Mouse (Mus musculus) lung, postnatal 4 days (tissue): Measurements from ENCODE around the gene Ttc28.

ENCODE experiments used
- DNase-seq, 2 experiments: peaks; one replicate each; pipeline ENCODE4 v3.0.0; 2021

Ttc28 gene

DNA sequence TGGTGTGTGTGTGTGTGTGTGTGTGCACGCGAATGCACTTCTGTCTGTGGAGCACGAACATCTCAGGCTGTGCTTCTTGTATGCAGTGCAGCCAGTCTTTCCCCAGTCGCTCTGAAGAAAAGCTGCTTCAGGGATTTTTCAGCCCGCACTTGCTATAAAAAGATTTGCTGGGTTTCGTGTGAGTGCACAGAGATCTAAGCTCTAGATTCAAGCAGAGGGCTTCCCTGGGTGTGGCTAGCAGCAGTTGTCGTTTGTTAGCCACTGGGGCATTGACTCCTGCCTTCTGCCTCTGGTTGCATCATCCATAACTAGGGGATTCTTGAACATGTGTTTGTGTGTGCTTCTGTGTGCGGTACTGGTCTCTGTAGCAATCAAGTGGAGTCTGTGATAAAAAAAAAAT, 175.9 kb downstream of the Ttc28 start:
- DNase-seq, result no peak

GRCm38 (mm10) chr5:111057084-111057483, 177.5 kb downstream of the Ttc28 start:
- DNase-seq, result peak; percentile 50 to 78

DNA sequence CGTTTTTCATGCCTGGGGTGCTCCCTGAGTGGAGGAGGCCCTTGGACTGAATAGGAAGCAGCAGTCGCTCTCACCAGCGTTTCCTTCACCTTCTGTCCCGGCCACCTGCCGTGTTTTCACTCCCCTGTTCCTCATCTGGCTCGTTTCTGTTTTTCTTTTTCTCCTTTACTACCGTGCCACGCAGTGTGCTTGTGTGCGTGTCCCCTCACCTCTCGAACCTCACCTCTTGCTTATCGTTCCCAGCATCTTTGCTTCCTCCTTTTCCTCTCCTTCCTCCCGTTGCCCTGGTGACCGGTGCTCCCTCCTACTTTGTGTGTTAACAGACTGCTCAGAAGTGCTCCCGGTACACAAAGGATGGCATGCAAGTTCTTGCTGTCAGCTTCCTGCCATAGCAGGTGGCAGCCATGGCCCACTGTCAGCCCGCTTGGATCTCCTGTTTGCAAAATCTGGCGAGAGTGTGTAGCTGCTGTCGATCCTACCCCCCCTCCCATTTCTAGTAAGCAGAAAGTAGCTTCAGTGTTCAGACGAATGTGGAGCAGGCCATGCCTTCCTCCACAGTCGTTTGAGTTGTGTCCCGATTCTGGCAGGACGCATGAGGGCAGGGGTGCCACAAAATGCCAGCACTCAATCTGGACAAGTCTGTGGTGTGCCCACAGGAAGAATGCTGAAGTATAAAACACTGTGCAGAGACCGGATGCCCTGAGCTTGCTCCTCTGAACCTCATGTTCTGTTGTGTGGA, 179.0 kb downstream of the Ttc28 start:
- DNase-seq, result no peak

DNA sequence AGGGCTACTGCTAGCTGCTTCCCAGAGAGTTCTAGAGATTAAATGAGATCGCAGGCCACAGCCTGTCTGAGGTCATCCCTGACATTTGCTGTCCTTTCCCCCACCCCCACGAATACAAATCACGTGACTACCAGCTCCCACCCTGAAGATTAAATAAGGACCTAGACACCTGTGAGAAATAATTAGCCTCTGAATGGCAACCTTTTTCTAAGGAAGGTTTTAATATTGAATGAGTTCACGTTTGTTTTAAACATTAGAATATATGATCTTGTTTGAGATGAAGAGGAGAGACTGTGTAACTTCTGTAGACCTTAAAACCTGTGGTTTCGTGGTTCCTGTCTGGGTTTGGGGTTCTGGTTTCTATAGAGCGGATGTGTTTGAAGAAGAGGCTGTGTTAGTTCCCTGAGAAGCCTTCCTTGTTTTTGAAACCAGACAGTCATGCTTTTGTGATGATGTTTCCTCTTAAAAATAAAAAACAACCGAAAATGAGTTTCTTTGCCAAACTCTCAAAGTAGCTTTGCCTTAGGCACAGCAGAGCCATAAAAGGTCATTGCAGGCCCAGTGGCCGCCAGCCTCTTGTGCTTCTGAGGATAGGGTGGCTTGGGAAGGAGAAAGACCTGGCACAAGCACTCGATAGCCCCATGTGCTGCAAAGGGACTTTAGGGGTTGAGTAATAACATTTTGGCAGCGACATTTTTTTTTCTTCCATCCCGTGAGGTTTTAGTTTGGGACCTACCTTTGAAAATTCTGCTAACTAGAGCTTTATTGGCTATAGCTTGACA, 179.7 kb downstream of the Ttc28 start:
- DNase-seq, result no peak

- DNase-seq, result no peak
Measured at GRCm38 (mm10) chr5:111060246-111060745, 180.7 kb downstream of the Ttc28 start.

DNA sequence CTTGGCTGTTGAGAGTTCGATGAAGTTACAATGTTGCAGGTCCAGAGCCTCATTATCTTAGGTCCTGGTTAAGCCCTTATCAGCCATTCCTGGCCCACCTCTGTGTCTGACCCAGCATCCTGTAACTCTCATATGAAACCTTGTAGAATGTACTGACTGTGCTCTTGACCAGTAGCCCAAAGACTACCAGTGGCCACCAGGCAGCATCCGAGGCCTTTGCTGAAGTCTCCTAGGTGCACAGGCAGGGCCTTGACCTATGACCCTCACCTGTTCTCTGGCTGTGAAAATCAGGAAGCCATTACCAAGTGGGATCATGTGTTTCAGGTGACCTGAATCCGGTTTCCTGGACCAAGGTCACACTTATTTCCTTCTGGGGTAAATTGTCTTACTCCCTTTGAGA, 183.6 kb downstream of the Ttc28 start:
- no peak for DNase-seq

DNA sequence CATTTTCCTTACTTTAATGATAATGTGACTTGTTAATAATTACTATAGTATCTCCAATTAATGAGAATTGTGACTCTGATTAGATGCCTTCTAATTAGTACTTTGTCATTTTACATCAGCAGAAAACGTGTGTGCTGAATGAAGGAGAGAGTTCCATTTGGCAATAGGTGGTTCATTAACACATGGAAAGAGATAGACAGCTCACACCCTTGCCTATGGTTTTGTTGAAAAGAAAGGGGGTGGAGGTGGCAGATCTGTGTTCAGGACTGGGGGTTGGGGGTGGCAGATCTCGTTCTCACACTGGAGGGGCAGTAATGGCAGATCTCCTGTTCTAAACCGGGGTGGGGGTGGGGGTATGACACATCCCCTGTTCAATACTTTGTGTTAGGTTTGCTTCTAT, 184.4 kb downstream of the Ttc28 start:
- DNase-seq, result no peak

DNA sequence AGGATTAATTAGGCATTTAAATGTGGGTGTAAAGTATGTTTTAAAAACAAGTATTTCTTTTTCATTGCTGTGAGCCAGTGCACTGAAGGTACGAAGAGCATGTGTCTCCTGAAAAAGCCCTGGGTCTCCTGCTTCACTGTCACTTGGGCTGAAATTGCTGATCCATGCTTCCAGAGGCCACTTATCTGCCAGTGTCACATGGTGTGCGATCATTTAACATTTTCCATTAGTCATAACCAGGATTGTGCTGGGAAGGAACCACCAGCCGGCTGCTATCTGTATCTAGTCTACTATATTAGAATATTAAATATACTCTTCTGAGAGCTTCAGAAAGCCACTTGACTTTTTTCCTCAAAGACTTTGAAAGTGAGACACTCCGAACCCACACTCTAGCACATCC, 186.2 kb downstream of the Ttc28 start:
- DNase-seq, result no peak

DNA sequence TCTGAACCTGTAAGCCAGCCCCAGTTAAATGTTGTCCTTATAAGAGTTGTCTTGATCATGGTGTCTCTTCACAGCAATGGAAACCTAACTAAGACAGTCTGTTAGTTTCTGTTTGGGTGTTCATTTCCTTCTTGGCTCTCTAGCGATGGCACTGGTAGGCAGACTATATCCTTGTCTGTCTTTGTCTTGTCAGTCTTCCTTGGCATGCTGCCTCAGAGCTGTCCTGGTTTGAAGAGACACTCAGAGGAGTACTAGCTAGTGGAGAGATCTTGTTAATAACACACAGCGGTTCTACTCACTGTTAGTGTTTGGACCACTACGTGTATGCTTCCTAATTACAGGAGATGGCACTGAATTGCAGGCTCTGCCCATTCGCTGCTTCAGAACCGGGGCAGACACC, 189.9 kb downstream of the Ttc28 start:
- peak in 1 of 2 experiments; percentile 26 for DNase-seq

- DNase-seq, result no peak
Measured at GRCm38 (mm10) chr5:111069931-111070330, 190.3 kb downstream of the Ttc28 start.

DNA sequence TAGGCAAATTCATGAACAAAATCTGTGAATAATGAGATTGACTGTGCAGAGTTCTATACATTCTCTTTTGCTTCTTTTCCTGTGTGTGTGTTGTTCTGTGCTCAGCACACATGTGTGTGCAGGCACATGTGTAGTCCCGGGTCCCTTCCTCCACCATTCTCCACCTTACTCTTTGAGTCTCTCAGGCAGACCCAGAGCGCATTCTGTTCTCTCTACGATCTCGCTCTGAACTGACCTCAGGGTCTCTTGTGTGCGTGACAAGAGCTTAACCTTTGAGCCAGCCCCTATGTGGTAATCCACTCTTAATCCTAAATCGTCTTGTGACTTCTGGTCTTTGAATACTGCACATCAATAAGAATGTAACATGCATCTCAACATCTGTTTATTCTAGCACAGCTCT, 190.8 kb downstream of the Ttc28 start:
- DNase-seq, result no peak

GRCm38 (mm10) chr5:111073316-111073736, 193.7 kb downstream of the Ttc28 start:
- DNase-seq, result no peak

DNA sequence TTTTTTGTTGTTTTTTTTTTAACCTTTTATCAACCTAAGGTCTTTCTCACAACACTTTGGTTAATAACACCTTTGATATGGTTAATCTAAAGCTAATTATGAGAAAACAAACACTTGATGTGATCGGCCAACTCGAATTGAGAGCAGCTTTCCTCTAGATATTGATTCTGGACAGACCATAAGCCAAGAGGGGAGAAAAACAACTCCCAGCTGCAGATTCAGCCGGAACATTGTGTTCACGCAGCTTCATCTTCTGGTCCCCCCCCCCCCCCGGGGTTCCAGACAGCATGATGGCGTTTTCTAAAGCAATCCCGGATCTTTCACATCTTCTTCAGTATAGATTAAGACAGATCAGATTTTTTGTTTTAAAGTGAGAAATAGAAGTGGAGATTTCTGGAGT, 194.4 kb downstream of the Ttc28 start:
- no peak for DNase-seq

DNA sequence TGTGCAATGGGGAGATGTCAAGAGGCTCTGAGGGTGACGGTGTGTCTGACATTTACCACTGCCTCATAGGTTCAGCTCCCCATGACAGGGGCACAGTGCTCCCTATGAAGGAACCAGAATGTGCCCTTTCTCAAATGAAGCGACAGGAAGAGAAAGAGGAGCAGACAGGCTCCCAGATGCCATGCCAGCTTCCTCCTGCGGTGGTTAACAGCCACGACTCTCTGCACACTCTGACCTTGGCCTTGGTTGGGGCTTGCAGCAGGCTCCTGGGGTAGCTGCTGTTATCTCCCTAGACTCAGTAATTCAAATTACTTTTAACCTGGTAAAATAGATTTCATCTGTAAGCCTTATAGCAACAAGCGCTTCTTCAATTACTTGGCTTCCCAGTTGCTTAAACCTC, 196.2 kb downstream of the Ttc28 start:
- no peak for DNase-seq

GRCm38 (mm10) chr5:111077261-111077660, 197.7 kb downstream of the Ttc28 start:
- no peak for DNase-seq

DNA sequence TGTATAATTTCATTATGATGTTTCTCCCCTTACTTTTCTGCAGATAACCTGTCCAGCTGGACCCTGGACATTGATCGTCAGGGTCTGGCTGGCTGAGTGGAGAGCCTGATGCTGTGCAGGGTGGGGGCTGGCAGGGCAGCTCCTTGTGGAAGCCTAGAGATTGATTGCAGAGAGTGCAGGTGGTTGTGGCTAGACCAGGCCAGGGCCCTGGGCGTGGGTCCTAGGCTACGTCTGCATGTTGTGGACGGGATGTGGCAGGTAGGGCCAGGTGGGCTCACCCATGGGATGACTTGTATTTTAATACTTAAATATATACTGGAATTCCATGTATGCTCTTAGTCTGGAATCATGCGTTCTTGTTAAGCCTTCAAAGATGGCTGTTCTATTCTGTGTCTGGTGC, 201.0 kb downstream of the Ttc28 start:
- no peak for DNase-seq

GRCm38 (mm10) chr5:111085849-111086248, 206.2 kb downstream of the Ttc28 start:
- no peak for DNase-seq

- no peak for DNase-seq
Measured at GRCm38 (mm10) chr5:111096750-111097149, 217.1 kb downstream of the Ttc28 start.

- no peak for DNase-seq
Measured at GRCm38 (mm10) chr5:111097233-111098160, 217.9 kb downstream of the Ttc28 start.

DNA sequence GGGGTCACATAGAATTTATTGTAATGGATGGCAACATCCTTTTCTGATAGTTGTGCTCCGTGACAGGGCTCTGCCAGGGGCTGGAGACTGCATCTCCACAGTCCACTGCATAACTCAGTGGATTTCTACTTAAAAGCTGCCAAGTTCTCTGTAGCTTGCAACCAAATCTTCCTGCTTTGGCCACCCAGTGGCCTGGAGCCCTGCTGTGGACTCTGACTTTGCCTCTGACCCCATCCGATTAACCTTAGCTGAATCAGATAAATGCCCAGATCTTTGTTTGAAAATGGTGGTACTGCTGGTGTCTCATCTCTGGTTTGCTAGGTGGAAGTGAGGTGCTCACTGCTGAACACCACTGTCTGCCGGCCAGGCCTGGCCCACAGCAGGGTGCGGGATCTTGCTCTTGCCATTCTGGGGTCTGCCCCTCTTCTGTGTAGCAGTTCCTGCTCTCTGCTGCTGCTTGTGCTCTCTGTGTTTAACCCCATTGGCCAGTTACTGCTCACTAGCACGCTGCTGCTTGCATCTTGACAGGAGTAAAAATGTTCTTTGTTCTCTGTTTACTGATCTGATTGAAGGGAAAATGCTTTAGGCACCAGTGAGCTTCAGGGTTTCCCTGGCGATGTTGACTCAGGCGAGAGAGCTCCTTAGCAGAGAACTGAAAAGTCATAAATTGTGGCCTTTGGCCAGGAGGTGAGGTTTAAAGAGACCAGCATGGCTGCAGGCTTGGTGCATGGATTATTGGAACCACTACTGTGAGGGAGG, 219.1 kb downstream of the Ttc28 start:
- no peak for DNase-seq

- DNase-seq, result no peak
Measured at GRCm38 (mm10) chr5:111100585-111100984, 221.0 kb downstream of the Ttc28 start.

GRCm38 (mm10) chr5:111101383-111101932, 221.9 kb downstream of the Ttc28 start:
- DNase-seq, result no peak
